Mouse (Mus musculus): Measurements from ENCODE around the gene Cic. TPM values are rescaled to one million over a fixed set of nuclear protein-coding genes. Genes with fewer than 3 reads are reported as not detected.

Cic gene
- 10 to 100 TPM; 29.0 to 30.4 TPM for total RNA-seq (2021)
- long read RNA-seq, experiment 1, partial matches to known transcripts = 2 of 13 reads
- long read RNA-seq, experiment 1, other reads (novel, unspliced or antisense) = 11 of 13 reads
- long read RNA-seq, experiment 2, partial matches to known transcripts = 4 of 6 reads
- long read RNA-seq, experiment 2, other reads (novel, unspliced or antisense) = 2 of 6 reads

DNA sequence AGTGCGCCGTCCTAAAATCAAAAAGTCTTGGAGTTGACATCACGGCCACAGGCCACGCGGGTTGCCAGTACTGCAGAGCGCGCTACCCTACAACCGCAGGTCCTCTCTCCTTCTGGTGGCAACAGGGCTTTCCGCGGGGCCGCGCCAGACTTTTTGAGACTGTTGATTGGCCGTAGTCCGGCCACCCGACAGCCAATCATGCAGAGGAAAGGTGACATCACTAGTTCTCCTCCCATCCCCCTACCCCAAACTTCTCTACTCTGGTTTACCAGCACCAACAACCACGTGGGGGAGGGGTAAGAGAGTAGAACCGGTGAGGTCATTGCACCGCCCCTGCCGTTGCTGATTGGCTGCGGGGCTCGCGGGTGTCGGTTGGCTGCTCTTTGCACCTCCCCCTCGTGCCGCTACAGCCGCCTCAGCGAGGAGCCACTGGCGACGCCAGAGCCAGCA lies at the start of gene Cic:
Cic (plus strand) TSS at position 404 of the 450 bp plus-strand sequence.
- peak; percentile 99 for DNase-seq

DNA sequence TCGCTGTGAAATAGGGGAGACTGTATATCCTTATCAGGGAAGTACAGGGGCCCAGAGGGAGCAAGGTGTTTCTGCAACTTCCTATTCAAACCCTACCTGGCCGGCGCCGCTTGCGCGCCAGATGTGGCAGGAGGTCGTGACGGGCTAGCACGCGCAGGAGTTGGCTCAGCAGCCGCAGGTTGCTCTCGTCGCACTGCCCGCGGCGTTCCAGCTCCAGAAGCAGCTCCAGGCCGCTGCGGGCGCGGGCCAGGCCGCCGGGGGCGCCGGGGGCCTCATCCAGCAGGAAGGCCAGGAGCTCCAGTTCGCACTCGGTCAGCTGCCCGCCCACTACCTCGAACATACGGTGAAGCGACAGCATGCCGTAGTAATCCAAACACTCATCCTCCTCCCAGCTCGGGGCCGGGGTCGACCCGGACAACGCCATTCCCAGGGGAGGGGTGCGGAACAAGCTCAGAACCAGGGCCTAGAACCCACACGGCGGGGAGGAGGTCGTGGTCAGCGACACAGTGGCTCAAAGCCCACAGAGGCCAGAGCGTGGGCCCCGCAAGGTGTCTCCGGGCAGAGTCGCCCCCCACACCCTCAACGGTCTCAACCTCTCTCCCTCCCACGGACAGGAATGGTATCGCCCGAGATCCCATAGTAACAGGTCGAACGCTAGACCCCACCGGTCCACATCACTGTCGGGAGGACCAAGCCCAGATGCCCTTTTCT lies 48.6 kb upstream of the Cic start:
- no peak for DNase-seq

- DNase-seq = no peak
Measured at GRCm38 (mm10) chr7:25219416-25219750, 48.1 kb upstream of the Cic start.

DNA sequence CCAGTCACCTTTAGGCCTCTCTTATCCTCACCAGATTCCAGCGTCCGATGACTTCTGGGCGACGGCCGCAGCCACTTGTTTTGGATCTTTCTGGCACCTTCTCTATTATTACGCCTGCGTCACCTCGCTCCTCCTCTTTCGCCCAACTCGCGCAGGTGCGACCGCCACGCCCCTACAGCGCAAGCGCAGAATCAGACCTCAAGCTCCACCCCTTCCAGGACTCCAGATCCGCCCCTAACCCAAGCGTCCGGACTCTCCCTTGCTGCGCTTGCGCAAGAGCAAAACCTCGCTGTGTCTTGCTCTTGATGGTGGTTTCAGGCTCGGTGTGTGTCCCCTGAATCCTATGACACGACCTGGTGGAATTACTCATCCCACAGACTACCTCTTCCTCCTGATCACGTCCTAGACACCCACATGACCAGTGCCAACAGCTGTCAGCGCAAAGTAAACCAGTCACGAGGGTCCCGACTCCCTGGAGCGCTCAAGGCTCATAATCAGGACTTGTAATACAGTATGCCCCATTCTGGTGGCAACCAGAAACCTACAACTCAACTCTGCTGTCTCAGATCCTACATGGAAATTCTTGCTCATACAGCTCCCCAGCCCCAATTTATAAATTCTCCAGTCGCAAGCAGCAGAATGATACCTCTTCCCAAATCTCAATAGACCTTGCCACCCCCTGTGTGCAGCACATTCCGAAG lies 47.6 kb upstream of the Cic start:
- peak; percentile 94 for DNase-seq

GRCm38 (mm10) chr7:25220457-25221101 lies 46.9 kb upstream of the Cic start, which contains the start of gene Dedd2:
Gene Dedd2 (minus strand): TSS chr7:25220615.
- DNase-seq = no peak

DNA sequence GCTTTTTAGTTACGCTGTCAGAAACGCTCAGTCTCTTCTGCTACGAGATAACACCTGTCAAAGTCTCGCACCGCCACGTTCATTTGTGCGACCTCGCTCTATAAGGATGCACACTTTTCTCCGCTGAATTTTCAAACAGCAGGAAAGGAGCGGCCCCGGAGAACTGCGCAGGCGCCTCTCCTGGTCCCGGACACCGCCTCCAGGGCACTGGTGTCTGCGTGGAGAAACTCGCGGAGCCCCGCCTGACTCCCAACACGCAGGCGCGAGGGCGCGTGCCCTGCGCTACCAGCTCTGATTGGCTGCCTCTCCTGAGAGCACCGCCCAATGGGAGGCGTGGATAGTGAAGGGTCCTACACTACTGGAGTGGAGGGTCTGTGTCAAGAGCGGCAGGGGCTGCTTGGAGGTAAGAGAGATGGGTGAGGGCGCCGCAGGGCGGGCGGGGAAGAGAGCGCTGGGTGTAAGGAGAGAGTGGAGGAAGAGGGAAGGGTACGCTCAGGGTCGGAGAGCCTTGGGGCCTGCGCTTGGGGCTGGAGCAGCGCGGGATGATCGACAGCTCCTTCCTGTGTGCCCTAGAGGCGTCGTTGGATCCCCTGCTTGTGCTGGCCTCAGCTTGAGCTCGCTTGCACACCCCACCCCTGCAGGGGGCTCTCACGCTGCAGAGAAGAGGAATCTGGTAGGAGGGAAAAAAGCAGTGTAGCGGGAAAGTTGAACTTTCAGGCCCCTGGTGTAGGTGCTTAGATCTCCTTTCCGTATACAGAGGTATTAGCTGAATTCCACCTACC lies 46.2 kb upstream of the Cic start, which contains the start of gene Zfp526:
Zfp526 (plus strand) TSS at position 324 of the 782 bp plus-strand sequence.
- DNase-seq = peak; percentile 98

GRCm38 (mm10) chr7:25222275-25222967 lies 45.1 kb upstream of the Cic start:
- no peak for DNase-seq

GRCm38 (mm10) chr7:25227523-25228300 lies 39.8 kb upstream of the Cic start:
- no peak for DNase-seq

DNA sequence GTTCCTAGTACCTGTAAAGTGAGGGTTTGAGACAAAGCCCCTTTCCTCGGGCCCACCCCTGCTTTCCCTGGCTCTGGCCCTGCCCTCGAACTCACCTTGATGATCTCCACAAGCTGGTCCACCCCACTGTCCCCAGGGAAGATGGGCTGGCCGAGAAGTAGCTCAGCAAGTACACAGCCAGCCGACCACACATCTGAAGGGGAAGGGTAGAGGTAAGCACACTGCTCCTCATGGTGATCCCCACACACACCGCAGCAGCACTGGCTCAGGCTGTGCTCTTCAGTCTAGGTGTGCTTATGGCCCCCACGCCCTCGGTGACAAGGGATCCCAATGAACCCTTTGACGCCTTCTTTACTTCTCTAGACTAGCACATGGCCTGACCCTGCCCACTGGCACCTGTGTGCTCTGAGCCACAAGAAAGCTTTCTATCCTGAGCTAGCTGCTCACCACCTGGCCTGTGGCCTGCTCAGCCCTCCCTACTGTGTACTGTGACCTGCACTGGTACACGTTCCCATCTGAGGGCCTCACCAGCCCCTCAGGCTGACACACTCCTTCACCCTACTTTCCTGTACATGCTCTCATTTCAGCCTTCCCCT lies 36.7 kb upstream of the Cic start:
- DNase-seq = no peak

DNA sequence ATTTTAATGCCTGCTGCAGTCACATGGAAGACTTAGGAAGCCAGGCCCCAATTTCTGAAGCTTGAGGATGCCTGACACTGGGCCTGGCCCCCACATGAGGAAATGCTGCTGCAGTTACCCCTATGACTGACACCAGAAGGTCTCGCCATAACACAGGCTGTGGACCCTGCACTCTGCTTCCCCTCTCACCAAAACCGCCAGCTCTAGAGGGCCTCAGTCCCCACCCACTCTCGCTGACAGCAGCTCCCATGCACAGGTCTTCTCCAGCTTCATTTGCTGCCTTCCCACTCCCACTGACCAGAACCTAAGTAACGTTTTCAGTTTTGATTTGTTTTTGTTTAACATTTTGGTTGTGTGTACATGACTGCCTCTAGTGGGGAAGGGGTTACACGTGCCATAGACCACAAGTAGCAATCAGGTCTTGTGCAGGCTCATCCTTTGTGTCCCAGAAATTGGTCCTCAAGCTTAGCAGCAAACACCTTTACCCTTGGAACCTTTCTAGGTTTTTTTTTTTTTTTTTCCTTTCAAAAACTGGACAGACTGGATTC lies 35.3 kb upstream of the Cic start:
- DNase-seq = no peak

DNA sequence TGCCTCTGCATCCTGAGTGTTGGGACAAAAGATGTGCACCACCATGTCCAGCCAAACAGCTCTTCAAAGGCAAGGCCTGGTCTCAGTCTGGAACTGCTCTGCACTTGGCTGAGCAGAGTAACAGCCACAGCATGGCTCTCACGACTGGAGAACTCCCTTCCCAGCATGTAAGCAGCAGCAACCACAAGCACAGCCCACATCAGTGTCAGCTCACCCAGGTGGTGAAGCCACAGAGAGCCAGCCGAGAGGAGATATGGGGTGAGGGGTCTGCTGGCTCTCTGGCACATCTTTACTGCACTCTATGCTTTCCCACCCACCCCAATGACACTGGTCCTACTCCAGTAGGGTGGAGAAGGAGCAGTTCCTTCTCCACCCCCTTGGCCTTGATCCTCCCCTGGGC lies 34.4 kb upstream of the Cic start:
- no peak for DNase-seq

DNA sequence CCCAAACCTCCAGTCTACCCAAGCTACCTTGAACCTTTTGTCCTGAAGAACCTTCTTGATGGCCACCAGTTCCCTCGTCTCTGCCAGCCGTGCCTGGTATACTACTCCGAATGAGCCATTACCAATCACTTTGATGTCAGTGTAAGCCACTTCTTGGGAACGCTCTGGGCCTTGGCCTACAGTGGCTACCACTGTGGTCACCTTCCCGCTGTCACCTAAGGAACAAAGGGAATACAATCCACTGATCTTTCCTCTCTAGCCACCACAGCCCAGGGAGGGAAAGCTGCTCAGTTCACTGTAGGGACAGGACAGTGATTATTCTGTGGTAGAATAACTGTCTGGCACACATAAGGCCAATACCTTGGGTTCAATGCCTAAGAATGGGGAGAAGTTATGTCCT lies 32.0 kb upstream of the Cic start:
- DNase-seq = no peak

- peak; percentile 98 for DNase-seq
Measured at GRCm38 (mm10) chr7:25237249-25238014, 30.1 kb upstream of the Cic start, which contains the start of gene Gsk3a. Gene Gsk3a (minus strand): TSS chr7:25237851.

DNA sequence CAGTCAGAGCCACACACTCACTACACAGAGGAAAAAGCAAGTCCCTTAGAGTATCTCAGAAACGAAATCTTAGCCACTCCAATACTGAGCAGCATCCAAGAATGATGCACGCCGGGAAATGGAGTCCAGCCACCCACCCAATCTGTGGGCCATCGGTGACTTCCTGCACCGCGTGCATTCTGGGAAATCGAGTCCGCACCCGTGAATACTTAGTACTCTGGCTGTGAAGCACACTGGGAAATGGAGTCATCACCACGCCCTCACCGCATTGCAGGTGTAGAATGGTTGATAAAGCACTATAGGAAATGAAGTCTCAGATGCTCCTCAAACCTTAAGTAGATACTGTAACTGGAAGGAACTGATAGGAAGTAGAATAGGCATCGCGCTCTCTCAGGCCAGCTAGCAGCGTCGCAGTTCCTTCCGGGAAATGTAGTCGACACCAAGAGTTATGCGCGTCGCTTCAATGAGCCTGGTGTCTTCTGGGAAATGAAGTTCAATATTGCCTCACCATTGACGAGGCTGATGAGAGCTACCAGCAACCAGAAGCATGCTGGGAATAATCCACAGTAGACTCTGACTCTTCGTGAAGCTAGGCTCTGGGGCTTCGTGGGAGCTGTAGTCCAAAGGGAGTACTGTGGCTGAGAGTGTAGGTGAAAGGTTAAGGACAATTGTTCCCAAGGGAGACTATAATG lies 29.3 kb upstream of the Cic start:
- peak; percentile 93 for DNase-seq

- peak; percentile 83 for DNase-seq
Measured at GRCm38 (mm10) chr7:25238829-25239623, 28.5 kb upstream of the Cic start.

DNA sequence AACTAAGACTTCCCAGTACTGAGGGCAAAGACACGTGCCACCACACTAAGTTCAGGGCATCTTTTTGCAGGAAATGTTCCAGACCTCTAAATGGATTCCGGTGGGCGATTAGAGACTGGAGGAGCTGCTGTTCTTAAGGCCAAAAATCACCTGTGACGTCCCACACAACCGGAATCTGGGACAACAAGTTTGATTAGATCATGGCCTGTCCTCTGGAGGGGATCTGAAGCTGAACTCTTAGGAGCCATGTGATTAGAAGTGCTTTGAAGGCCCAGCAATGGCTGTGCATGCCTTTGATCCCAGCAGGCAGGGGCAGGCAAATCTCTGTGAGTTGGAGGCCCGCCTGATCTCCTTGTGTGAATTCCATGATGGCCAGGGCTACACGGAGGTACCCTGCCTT lies 26.9 kb upstream of the Cic start:
- no peak for DNase-seq

- peak; percentile 51 for DNase-seq
Measured at GRCm38 (mm10) chr7:25241062-25241461, 26.4 kb upstream of the Cic start.
